Mouse (Mus musculus) ES-E14 (cell line): ENCODE measurements around the gene R3hdm2.

Experiments used
- CHD2 ChIP-seq: IDR thresholded peaks from 2 replicates; pipeline ENCODE4 v1.6.1; 2014; ENCODE audit warnings: mild to moderate bottlenecking, low read depth, low read length, inconsistent platforms
- HCFC1 ChIP-seq: IDR thresholded peaks from 2 replicates; pipeline ENCODE4 v1.6.1; 2012; ENCODE audit warnings: low read length, inconsistent platforms, borderline replicate concordance; ENCODE audit not compliant: insufficient read depth
- MAFK ChIP-seq: IDR thresholded peaks from 2 replicates; pipeline ENCODE4 v1.6.1; 2014; ENCODE audit warnings: mild to moderate bottlenecking, low read depth, low read length, inconsistent platforms; ENCODE audit not compliant: insufficient read depth
- ZC3H11A ChIP-seq: IDR thresholded peaks from 2 replicates; pipeline ENCODE4 v1.6.1; 2012; ENCODE audit warnings: low read depth, mild to moderate bottlenecking, inconsistent platforms, low read length, borderline replicate concordance
- ZNF384 ChIP-seq: IDR thresholded peaks from 2 replicates; pipeline ENCODE4 v1.6.1; 2012; ENCODE audit warnings: low read depth, low read length, inconsistent platforms

DNA sequence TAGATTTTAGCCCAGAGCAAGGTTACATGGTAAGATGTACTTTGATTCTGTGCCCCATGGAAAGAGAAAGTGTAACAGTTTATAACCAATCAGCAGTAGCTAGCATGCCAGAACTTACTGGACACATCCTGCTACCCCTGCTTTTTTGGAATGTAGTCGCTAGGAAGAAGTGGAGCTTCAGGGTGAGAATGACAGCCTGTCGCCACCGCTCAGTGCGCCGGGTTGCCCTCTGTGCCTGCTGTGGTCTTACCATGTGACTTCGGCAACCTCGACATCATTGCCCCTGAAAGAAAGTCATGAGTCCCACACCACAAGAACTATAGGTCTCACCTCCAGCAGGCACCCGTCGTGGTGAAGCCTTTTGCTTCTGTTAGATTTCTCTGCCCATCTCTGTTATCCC is 92.6 kb downstream of the R3hdm2 start:
- TF ChIP-seq MAFK = no peak
- TF ChIP-seq ZNF384 = no peak
- no peak for TF ChIP-seq HCFC1
- no peak for TF ChIP-seq CHD2
- no peak for TF ChIP-seq ZC3H11A
